Mouse (Mus musculus): Measurements from ENCODE around the gene Rnf149. TPM values are rescaled to one million over a fixed set of nuclear protein-coding genes. Genes with fewer than 3 reads are reported as not detected.
"Not testable (repeated sequence)": the region's sequence is repeated elsewhere in the genome, so short reads cannot be mapped to it uniquely, and the experiment has no call there.

Gene Rnf149
- total RNA-seq (2021): 10 to 100 TPM; 30.9 to 31.1 TPM

GRCm38 (mm10) chr1:39577253-39577705, at the start of gene Rnf149:
Gene Rnf149 (minus strand): TSS chr1:39577405.
- DNase-seq (ENCODE audit: extremely low spot score in 1 of 2, low spot score in 1 of 2): peak; percentile 94 to 95

- DNase-seq (ENCODE audit: extremely low spot score in 1 of 2, low spot score in 1 of 2): no peak
Measured at GRCm38 (mm10) chr1:39625491-39625890, 48.3 kb upstream of the Rnf149 start.

- no peak for DNase-seq (ENCODE audit: extremely low spot score in 1 of 2, low spot score in 1 of 2)
Measured at GRCm38 (mm10) chr1:39623729-39624128, 46.5 kb upstream of the Rnf149 start.

- DNase-seq (ENCODE audit: extremely low spot score in 1 of 2, low spot score in 1 of 2): no peak
Measured at GRCm38 (mm10) chr1:39623106-39623505, 45.9 kb upstream of the Rnf149 start.

GRCm38 (mm10) chr1:39618524-39618923, 41.3 kb upstream of the Rnf149 start:
- no peak for DNase-seq (ENCODE audit: extremely low spot score in 1 of 2, low spot score in 1 of 2)

- DNase-seq (ENCODE audit: extremely low spot score in 1 of 2, low spot score in 1 of 2): no peak
Measured at GRCm38 (mm10) chr1:39615526-39615925, 38.3 kb upstream of the Rnf149 start.

- DNase-seq (ENCODE audit: extremely low spot score in 1 of 2, low spot score in 1 of 2): peak; percentile 53 to 78
Measured at GRCm38 (mm10) chr1:39614462-39615279, 37.5 kb upstream of the Rnf149 start.

- DNase-seq (ENCODE audit: extremely low spot score in 1 of 2, low spot score in 1 of 2): no peak
Measured at GRCm38 (mm10) chr1:39613061-39613460, 35.9 kb upstream of the Rnf149 start.

GRCm38 (mm10) chr1:39612491-39612890, 35.3 kb upstream of the Rnf149 start:
- DNase-seq (ENCODE audit: extremely low spot score in 1 of 2, low spot score in 1 of 2): no peak

GRCm38 (mm10) chr1:39608534-39608933, 31.3 kb upstream of the Rnf149 start:
- no peak for DNase-seq (ENCODE audit: extremely low spot score in 1 of 2, low spot score in 1 of 2)

- DNase-seq (ENCODE audit: extremely low spot score in 1 of 2, low spot score in 1 of 2): no peak
Measured at GRCm38 (mm10) chr1:39602477-39602876, 25.3 kb upstream of the Rnf149 start.

- DNase-seq (ENCODE audit: extremely low spot score in 1 of 2, low spot score in 1 of 2): no peak
Measured at GRCm38 (mm10) chr1:39598726-39599125, 21.5 kb upstream of the Rnf149 start.

- DNase-seq (ENCODE audit: extremely low spot score in 1 of 2, low spot score in 1 of 2): not testable (repeated sequence)
Measured at GRCm38 (mm10) chr1:39597135-39597534, 19.9 kb upstream of the Rnf149 start.

- no peak for DNase-seq (ENCODE audit: extremely low spot score in 1 of 2, low spot score in 1 of 2)
Measured at GRCm38 (mm10) chr1:39593836-39594235, 16.6 kb upstream of the Rnf149 start.

GRCm38 (mm10) chr1:39592090-39592489, 14.9 kb upstream of the Rnf149 start:
- DNase-seq (ENCODE audit: extremely low spot score in 1 of 2, low spot score in 1 of 2): no peak

- not testable (repeated sequence) for DNase-seq (ENCODE audit: extremely low spot score in 1 of 2, low spot score in 1 of 2)
Measured at GRCm38 (mm10) chr1:39591557-39591956, 14.4 kb upstream of the Rnf149 start.

- no peak for DNase-seq (ENCODE audit: extremely low spot score in 1 of 2, low spot score in 1 of 2)
Measured at GRCm38 (mm10) chr1:39590193-39590592, 13.0 kb upstream of the Rnf149 start.

- no peak for DNase-seq (ENCODE audit: extremely low spot score in 1 of 2, low spot score in 1 of 2)
Measured at GRCm38 (mm10) chr1:39585416-39585815, 8.2 kb upstream of the Rnf149 start.

GRCm38 (mm10) chr1:39583173-39583572, 6.0 kb upstream of the Rnf149 start:
- no peak for DNase-seq (ENCODE audit: extremely low spot score in 1 of 2, low spot score in 1 of 2)

GRCm38 (mm10) chr1:39581215-39581614, 4.0 kb upstream of the Rnf149 start:
- DNase-seq (ENCODE audit: extremely low spot score in 1 of 2, low spot score in 1 of 2): no peak

GRCm38 (mm10) chr1:39579139-39579538, 1.9 kb upstream of the Rnf149 start:
- DNase-seq (ENCODE audit: extremely low spot score in 1 of 2, low spot score in 1 of 2): no peak

- no peak for DNase-seq (ENCODE audit: extremely low spot score in 1 of 2, low spot score in 1 of 2)
Measured at GRCm38 (mm10) chr1:39578446-39578845, 1.2 kb upstream of the Rnf149 start.

Data from layer of hippocampus, postnatal 25 days (tissue).